Mouse (Mus musculus) kidney, adult 2 months (tissue): ENCODE results near the gene Prkg2.

Source experiments
- CTCF ChIP-seq: fragments of 200-500 bp; conservative IDR thresholded peaks from 2 replicates; pipeline ENCODE4 v1.5.1; 2011; ENCODE audit warnings: low read depth, mild to moderate bottlenecking, control low read depth, low read length, moderate library complexity, mixed read lengths; ENCODE audit not compliant: insufficient read depth, insufficient read length
- POLR2A ChIP-seq: fragments of 200-500 bp; IDR thresholded peaks from one replicate; pipeline ENCODE4 v1.6.1; 2011; ENCODE audit warnings: low read depth, low read length, control low read depth

- TF ChIP-seq POLR2A (no peak), CTCF (no peak)
Observed at GRCm38 (mm10) chr5:98987116-98987515, 50.0 kb downstream of the Prkg2 start.
